Mouse (Mus musculus) heart, embryonic 14.5 days (tissue): ENCODE data around the gene Psmd14. TPM values are rescaled to one million over a fixed set of nuclear protein-coding genes. Genes with fewer than 3 reads are reported as not detected.

ENCODE experiments used
- ATAC-seq: fragments of 200-750 bp; cut with Nextera tagmentation; 2 replicates; pipeline ENCODE4 v1.8.0; 2017; ENCODE audit warnings: low read depth, moderate TSS enrichment; ENCODE audit not compliant: insufficient number of reproducible peaks, insufficient read depth, low FRiP score
- H3K27ac ChIP-seq, 2 experiments: fragments of 200-500 bp in 1 of 2; fragments of 300-500 bp in 1 of 2; sonication (generic) in 1 of 2; replicated peaks in 1 of 2; 2 replicates each; pipeline ENCODE4 v1.5.1; 2012 to 2014; ENCODE audit warnings: low read depth in 2 of 2, low read length in 2 of 2, control low read depth in 1 of 2, mild to moderate bottlenecking in 1 of 2, mixed read lengths in 1 of 2; ENCODE audit not compliant: control insufficient read depth in 1 of 2, insufficient read depth in 1 of 2
- H3K27me3 ChIP-seq: fragments of 300-500 bp; sonication (generic); 2 replicates; pipeline ENCODE4 v1.6.1; 2014; ENCODE audit warnings: mild to moderate bottlenecking, low read length, control low read depth; ENCODE audit not compliant: control insufficient read depth, insufficient read depth
- H3K36me3 ChIP-seq: fragments of 300-500 bp; sonication (generic); 2 replicates; pipeline ENCODE4 v1.6.1; 2014; ENCODE audit warnings: mild to moderate bottlenecking, control low read depth, low read length, mixed read lengths; ENCODE audit not compliant: control insufficient read depth, insufficient read depth
- H3K4me1 ChIP-seq, 2 experiments: fragments of 200-500 bp in 1 of 2; fragments of 300-500 bp in 1 of 2; sonication (generic) in 1 of 2; 2 replicates each; pipeline ENCODE4 v1.6.1; 2012 to 2014; ENCODE audit warnings: low read length in 2 of 2, control low read depth in 1 of 2, mixed read lengths in 1 of 2; ENCODE audit not compliant: control insufficient read depth in 2 of 2, insufficient read depth in 2 of 2
- H3K4me2 ChIP-seq: fragments of 300-500 bp; sonication (generic); 2 replicates; pipeline ENCODE4 v1.6.1; 2014; ENCODE audit warnings: mild to moderate bottlenecking, low read length
- H3K4me3 ChIP-seq, 2 experiments: fragments of 200-500 bp in 1 of 2; fragments of 300-500 bp in 1 of 2; sonication (generic) in 1 of 2; 2 replicates each; pipeline ENCODE4 v1.5.1; 2012 to 2014; ENCODE audit warnings: low read length in 2 of 2, mild to moderate bottlenecking in 2 of 2, control low read depth in 1 of 2, low read depth in 1 of 2, moderate library complexity in 1 of 2; ENCODE audit not compliant: control insufficient read depth in 1 of 2, insufficient read depth in 1 of 2
- H3K9ac ChIP-seq: fragments of 300-500 bp; sonication (generic); 2 replicates; pipeline ENCODE4 v1.6.1; 2014; ENCODE audit warnings: mild to moderate bottlenecking, low read length
- H3K9me3 ChIP-seq: fragments of 300-500 bp; sonication (generic); 2 replicates; pipeline ENCODE4 v1.6.1; 2016; ENCODE audit warnings: low read length, control low read depth; ENCODE audit not compliant: control insufficient read depth
- WGBS: fragments of 180-500 bp; shearing (Covaris S2); extraction: QIAGEN DNeasy Blood & Tissue Kit; methylation state at CpG from one replicate; pipeline ENCODE4 v1.1.7; 2014; 5-methylcytosine and 5-hydroxymethylcytosine counted together
- polyA plus RNA-seq: library from polyadenylated mRNA; unstranded; fragments of >200 nt; fragmentation: Nextera tagmentation; extraction: Ambion mirVana; gene quantifications from 2 replicates; pipeline ENCODE4 v1.2.1, GENCODE M21; 2014

Psmd14 gene
- polyA plus RNA-seq, 1 experiment from 2014 or later = 134 TPM

- no peak overlapping the region for H3K4me3 ChIP-seq
- 33% methylated on average over 2 of the region's 2 CpGs for WGBS
These were observed 96.3 kb downstream of the Psmd14 start for GRCm38 (mm10) chr2:61807781-61808180.

DNA sequence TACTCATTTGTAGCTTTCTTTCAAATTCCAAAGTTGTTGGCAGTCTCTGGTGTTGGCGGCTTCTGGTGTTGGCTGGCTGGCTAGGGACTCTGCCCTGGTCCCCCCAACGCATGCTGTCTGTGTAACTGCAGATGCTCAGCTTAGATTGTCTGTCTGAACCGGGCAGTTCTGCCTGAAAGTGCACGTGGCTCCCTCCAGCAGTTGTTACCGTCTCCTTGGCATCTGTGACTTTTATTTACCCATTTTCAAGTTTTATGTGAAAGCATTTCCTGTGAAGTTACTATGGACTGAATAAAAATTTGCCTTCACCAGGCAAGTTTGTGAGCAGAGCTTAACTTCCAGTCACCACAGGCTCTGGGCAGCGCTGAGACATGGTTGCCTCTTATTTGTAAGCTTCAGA, 97.3 kb downstream of the Psmd14 start:
- no peak overlapping the region for H3K27ac ChIP-seq
- H3K4me1 ChIP-seq = peaks cover 2 to 23% of the 10 kb centered on the region in 2 experiments; a peak in 3 of 4 replicates
- ATAC-seq = no peak
- no peak overlapping the region for H3K9ac ChIP-seq
- WGBS = 4% methylated on average over 6 of the region's 6 CpGs
- H3K9me3 ChIP-seq = no peaks in the 10 kb centered on the region; the same call in 1 of the 2 replicates
- H3K27me3 ChIP-seq = peaks cover 90% of the 10 kb centered on the region
- no peak overlapping the region for H3K4me3 ChIP-seq
- H3K4me2 ChIP-seq = no peak overlapping the region
- no peaks in the 10 kb centered on the region for H3K36me3 ChIP-seq

More at GRCm38 (mm10) chr2:61807781-61808180, 96.3 kb downstream of the Psmd14 start:
- ATAC-seq = no peak
- Histone ChIP-seq H3K36me3 (no peaks in the 10 kb centered on the region), H3K27ac (no peak overlapping the region), H3K4me2 (no peak overlapping the region), H3K27me3 (peaks cover 89% of the 10 kb centered on the region), H3K9ac (no peak overlapping the region), H3K9me3 (no peaks in the 10 kb centered on the region; the same call in 1 of the 2 replicates), H3K4me1 (peaks cover 3 to 27% of the 10 kb centered on the region in 2 experiments; a peak in 3 of 4 replicates)

DNA sequence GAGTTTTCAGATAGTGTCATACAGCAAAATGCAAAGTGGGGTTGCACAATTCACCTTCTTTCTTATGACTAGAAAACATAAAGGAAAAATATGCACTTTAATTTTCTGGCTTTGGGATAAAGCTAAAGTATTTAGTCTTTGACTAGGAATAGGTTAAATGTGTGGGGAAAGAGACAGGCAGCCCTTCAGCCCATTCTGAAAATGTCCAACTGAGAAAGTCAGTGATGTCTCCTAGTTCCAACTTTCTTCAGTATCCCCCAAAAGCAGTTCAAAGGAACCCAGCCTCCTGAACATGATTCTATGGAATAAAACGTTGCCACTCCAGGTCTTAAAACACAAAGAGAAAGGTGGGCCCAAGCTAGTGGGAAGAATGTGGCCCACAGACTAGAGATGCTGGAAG, 97.9 kb downstream of the Psmd14 start:
- H3K27me3 ChIP-seq = peaks cover 90% of the 10 kb centered on the region
- H3K9me3 ChIP-seq = no peaks in the 10 kb centered on the region; the same call in 1 of the 2 replicates
- 8% methylated on average over 1 of the region's 1 CpGs for WGBS
- no peak overlapping the region for H3K27ac ChIP-seq
- no peak overlapping the region for H3K4me3 ChIP-seq
- H3K36me3 ChIP-seq = no peaks in the 10 kb centered on the region
- H3K9ac ChIP-seq = no peak overlapping the region
- no peak overlapping the region for H3K4me2 ChIP-seq
- H3K4me1 ChIP-seq = peaks cover 2 to 18% of the 10 kb centered on the region in 2 experiments; a peak in 3 of 4 replicates
- no peak for ATAC-seq

GRCm38 (mm10) chr2:61810751-61811150, 99.3 kb downstream of the Psmd14 start:
- no peak for ATAC-seq
- Histone ChIP-seq H3K27me3 (peaks cover 88% of the 10 kb centered on the region), H3K4me1 (peaks cover 6 to 19% of the 10 kb centered on the region in 2 experiments; a peak in 2 of 4 replicates), H3K9ac (no peak overlapping the region), H3K4me2 (no peak overlapping the region), H3K9me3 (no peaks in the 10 kb centered on the region; the same call in 1 of the 2 replicates), H3K36me3 (no peaks in the 10 kb centered on the region), H3K27ac (no peak overlapping the region), H3K4me3 (no peak overlapping the region)
- WGBS = 48% methylated on average over 4 of the region's 4 CpGs

DNA sequence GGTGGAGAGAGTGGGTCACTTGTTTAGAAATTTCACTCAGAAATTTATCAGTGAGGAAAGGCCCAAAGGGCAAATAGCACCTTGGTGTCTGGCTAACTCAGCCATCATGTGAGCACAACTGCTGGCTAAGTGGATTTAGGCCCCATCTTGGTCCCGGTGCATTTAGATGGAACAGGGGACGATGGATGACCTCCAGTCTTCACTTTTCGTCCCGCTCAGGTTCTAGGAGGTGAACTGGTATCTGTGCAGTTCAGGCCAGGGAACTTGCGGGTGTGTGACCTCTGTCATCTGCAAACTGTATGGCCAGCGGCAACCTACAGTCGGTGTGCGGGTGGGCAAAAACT, 99.6 kb downstream of the Psmd14 start:
- no peak overlapping the region for H3K9ac ChIP-seq
- H3K27me3 ChIP-seq = peaks cover 89% of the 10 kb centered on the region
- H3K4me2 ChIP-seq = peak overlapping the region; percentile 95
- peak; percentile 20; the same call in 1 of the 2 replicates for ATAC-seq
- H3K4me1 ChIP-seq = peaks cover 6 to 21% of the 10 kb centered on the region in 2 experiments; a peak in 2 of 4 replicates
- H3K27ac ChIP-seq = no peak overlapping the region
- no peaks in the 10 kb centered on the region for H3K36me3 ChIP-seq
- no peaks in the 10 kb centered on the region; the same call in 1 of the 2 replicates for H3K9me3 ChIP-seq
- H3K4me3 ChIP-seq = peak overlapping the region; percentile 53 to 56
- 23% methylated on average over 8 of the region's 8 CpGs for WGBS

- peak; percentile 74 for ATAC-seq
- no peaks in the 10 kb centered on the region for H3K36me3 ChIP-seq
- no peak overlapping the region for H3K27ac ChIP-seq
These were observed 100.3 kb downstream of the Psmd14 start for GRCm38 (mm10) chr2:61811507-61812421.

DNA sequence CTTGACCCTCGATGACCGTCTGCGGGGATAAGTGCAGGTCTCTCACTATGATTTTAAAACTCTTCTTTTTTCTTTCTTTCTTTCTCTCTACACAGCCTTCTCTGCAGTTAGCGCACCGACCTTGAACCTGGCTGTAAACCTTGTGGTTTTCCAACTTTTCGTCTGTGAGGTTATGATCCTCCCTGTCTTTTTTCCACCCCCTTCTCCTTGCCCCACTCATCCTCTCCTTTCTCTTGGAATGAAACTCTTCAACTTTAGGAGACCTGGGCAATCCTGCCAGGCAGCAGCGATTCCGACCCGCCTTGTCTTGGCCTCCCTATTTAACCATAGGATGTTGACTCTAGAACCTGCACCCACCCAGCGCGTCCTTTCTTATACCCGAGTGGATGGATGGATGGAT, 101.0 kb downstream of the Psmd14 start:
- Histone ChIP-seq H3K4me3 (peak overlapping the region in 1 of 2 experiments; percentile 56; a peak in 3 of 4 replicates), H3K9me3 (no peaks in the 10 kb centered on the region; the same call in 1 of the 2 replicates), H3K4me1 (peaks cover 6 to 21% of the 10 kb centered on the region in 2 experiments; a peak in 2 of 4 replicates), H3K4me2 (peak overlapping the region; percentile 95), H3K27me3 (peaks cover 89% of the 10 kb centered on the region), H3K27ac (no peak overlapping the region), H3K36me3 (no peaks in the 10 kb centered on the region), H3K9ac (peak overlapping the region; percentile 69)
- WGBS = 7% methylated on average over 12 of the region's 12 CpGs
- ATAC-seq = no peak

More at GRCm38 (mm10) chr2:61811507-61812421, 100.3 kb downstream of the Psmd14 start:
- Histone ChIP-seq H3K4me3 (peak overlapping the region; percentile 53 to 56), H3K4me1 (peaks cover 6 to 21% of the 10 kb centered on the region in 2 experiments; a peak in 2 of 4 replicates), H3K9me3 (no peaks in the 10 kb centered on the region; the same call in 1 of the 2 replicates), H3K27me3 (peaks cover 91% of the 10 kb centered on the region), H3K9ac (peak overlapping the region; percentile 69), H3K4me2 (peak overlapping the region; percentile 95)
- WGBS = under 1% methylated on average over 120 of the region's 121 CpGs
